Mouse (Mus musculus): Measurements from ENCODE around the gene Zfp784. TPM values are rescaled to one million over a fixed set of nuclear protein-coding genes. Genes with fewer than 3 reads are reported as not detected.
A peak's percentile ranks its signal among the peaks of the same experiment; 100 is the strongest.
"Not testable (repeated sequence)": the region's sequence is repeated elsewhere in the genome, so short reads cannot be mapped to it uniquely, and the experiment has no call there.

The Zfp784 gene
- polyA plus RNA-seq, 1 experiment, result 6.8 TPM

GRCm38 (mm10) chr7:5021197-5021596 lies 17.0 kb downstream of the Zfp784 start:
- Histone ChIP-seq H3K4me1 (ENCODE audit: control insufficient read depth, insufficient read depth, low read length) (peaks cover 7% of the 10 kb centered on the region; the same call in 1 of the 2 replicates), H3K36me3 (ENCODE audit: control insufficient read depth, insufficient read depth, low read length) (no peaks in the 10 kb centered on the region), H3K27me3 (replicated peaks; ENCODE audit: control insufficient read depth, insufficient read depth, low read length) (no peaks in the 10 kb centered on the region), H3K27ac (ENCODE audit: insufficient read depth, low read depth, low read length) (no peak overlapping the region), H3K4me3 (ENCODE audit: insufficient read depth, low read depth, low read length) (peak overlapping the region; percentile 63; the same call in 1 of the 2 replicates)
- DNase-seq, result no peak
- TF ChIP-seq CTCF (conservative IDR thresholded peaks at IDR 0.05; ENCODE audit: insufficient read depth, insufficient read length, low read depth, low read length) (no peak), POLR2A (IDR thresholded peaks at IDR 0.05; ENCODE audit: low read depth, low read length) (no peak)
- 42% methylated on average over 5 of the region's 5 CpGs for WGBS

- H3K36me3 ChIP-seq (ENCODE audit: control insufficient read depth, insufficient read depth, low read length), result no peaks in the 10 kb centered on the region
- WGBS, result under 1% methylated on average over 12 of the region's 15 CpGs
- DNase-seq, result no peak
- H3K4me3 ChIP-seq (ENCODE audit: insufficient read depth, low read depth, low read length), result peak overlapping the region; percentile 63
- TF ChIP-seq POLR2A (IDR thresholded peaks at IDR 0.05; ENCODE audit: low read depth, low read length) (no peak), CTCF (conservative IDR thresholded peaks at IDR 0.05; ENCODE audit: insufficient read depth, insufficient read length, low read depth, low read length) (no peak)
- peaks cover 9% of the 10 kb centered on the region; the same call in 1 of the 2 replicates for H3K4me1 ChIP-seq (ENCODE audit: control insufficient read depth, insufficient read depth, low read length)
- H3K27me3 ChIP-seq (replicated peaks; ENCODE audit: control insufficient read depth, insufficient read depth, low read length), result no peaks in the 10 kb centered on the region
- H3K27ac ChIP-seq (ENCODE audit: insufficient read depth, low read depth, low read length), result peak overlapping the region; percentile 72
These were observed 17.6 kb downstream of the Zfp784 start for GRCm38 (mm10) chr7:5020685-5021084.

- H3K27ac ChIP-seq (ENCODE audit: insufficient read depth, low read depth, low read length), result peak within 1 kb of the TSS; percentile 93
- peak; percentile 100 for DNase-seq
- no peaks in the 10 kb centered on the region for H3K27me3 ChIP-seq (replicated peaks; ENCODE audit: control insufficient read depth, insufficient read depth, low read length)
- under 1% methylated on average over 49 of the region's 49 CpGs for WGBS
- peak within 1 kb of the TSS; percentile 63 for H3K4me3 ChIP-seq (ENCODE audit: insufficient read depth, low read depth, low read length)
- peak; percentile 83 for TF ChIP-seq POLR2A (IDR thresholded peaks at IDR 0.05; ENCODE audit: low read depth, low read length)
- TF ChIP-seq CTCF (conservative IDR thresholded peaks at IDR 0.05; ENCODE audit: insufficient read depth, insufficient read length, low read depth, low read length), result no peak
- peaks cover 9% of the 10 kb centered on the region; the same call in 1 of the 2 replicates for H3K4me1 ChIP-seq (ENCODE audit: control insufficient read depth, insufficient read depth, low read length)
- H3K36me3 ChIP-seq (ENCODE audit: control insufficient read depth, insufficient read depth, low read length), result no peaks in the 10 kb centered on the region
These were observed 18.1 kb downstream of the Zfp784 start, which contains the start of the genes Zfp865 and Ccdc106 for GRCm38 (mm10) chr7:5020000-5020681. Gene Zfp865 (plus strand): TSS chr7:5020376. Gene Ccdc106 (plus strand): TSS chr7:5020553.

GRCm38 (mm10) chr7:5019576-5019975 lies 18.7 kb downstream of the Zfp784 start:
- DNase-seq; H3K27me3 ChIP-seq (replicated peaks; ENCODE audit: control insufficient read depth, insufficient read depth, low read length); H3K36me3 ChIP-seq (ENCODE audit: control insufficient read depth, insufficient read depth, low read length); H3K4me1 ChIP-seq (ENCODE audit: control insufficient read depth, insufficient read depth, low read length): not testable (repeated sequence)
- peak overlapping the region; percentile 34; the same call in 1 of the 2 replicates for H3K27ac ChIP-seq (ENCODE audit: insufficient read depth, low read depth, low read length)
- H3K4me3 ChIP-seq (ENCODE audit: insufficient read depth, low read depth, low read length), result peak overlapping the region; percentile 17
- WGBS, result 15% methylated on average over 8 of the region's 8 CpGs

- H3K4me1 ChIP-seq (ENCODE audit: control insufficient read depth, insufficient read depth, low read length), result peaks cover 9% of the 10 kb centered on the region; the same call in 1 of the 2 replicates
- no peak overlapping the region for H3K4me3 ChIP-seq (ENCODE audit: insufficient read depth, low read depth, low read length)
- TF ChIP-seq CTCF (conservative IDR thresholded peaks at IDR 0.05; ENCODE audit: insufficient read depth, insufficient read length, low read depth, low read length) (no peak), POLR2A (IDR thresholded peaks at IDR 0.05; ENCODE audit: low read depth, low read length) (no peak)
- no peak overlapping the region for H3K27ac ChIP-seq (ENCODE audit: insufficient read depth, low read depth, low read length)
- no peaks in the 10 kb centered on the region for H3K27me3 ChIP-seq (replicated peaks; ENCODE audit: control insufficient read depth, insufficient read depth, low read length)
- no peak for DNase-seq
- 97% methylated on average over 21 of the region's 21 CpGs for WGBS
- H3K36me3 ChIP-seq (ENCODE audit: control insufficient read depth, insufficient read depth, low read length), result no peaks in the 10 kb centered on the region
These were observed 20.3 kb downstream of the Zfp784 start for GRCm38 (mm10) chr7:5017931-5018330.

GRCm38 (mm10) chr7:5017352-5017751 lies 20.9 kb downstream of the Zfp784 start:
- Histone ChIP-seq H3K4me1 (ENCODE audit: control insufficient read depth, insufficient read depth, low read length) (peaks cover 9% of the 10 kb centered on the region; the same call in 1 of the 2 replicates), H3K36me3 (ENCODE audit: control insufficient read depth, insufficient read depth, low read length) (no peaks in the 10 kb centered on the region), H3K27me3 (replicated peaks; ENCODE audit: control insufficient read depth, insufficient read depth, low read length) (no peaks in the 10 kb centered on the region), H3K4me3 (ENCODE audit: insufficient read depth, low read depth, low read length) (no peak overlapping the region), H3K27ac (ENCODE audit: insufficient read depth, low read depth, low read length) (no peak overlapping the region)
- no peak for TF ChIP-seq POLR2A (IDR thresholded peaks at IDR 0.05; ENCODE audit: low read depth, low read length)
- TF ChIP-seq CTCF (conservative IDR thresholded peaks at IDR 0.05; ENCODE audit: insufficient read depth, insufficient read length, low read depth, low read length), result no peak
- no peak for DNase-seq
- WGBS, result 94% methylated on average over 16 of the region's 16 CpGs

- TF ChIP-seq CTCF (conservative IDR thresholded peaks at IDR 0.05; ENCODE audit: insufficient read depth, insufficient read length, low read depth, low read length) (no peak), POLR2A (IDR thresholded peaks at IDR 0.05; ENCODE audit: low read depth, low read length) (no peak)
- H3K36me3 ChIP-seq (ENCODE audit: control insufficient read depth, insufficient read depth, low read length), result no peaks in the 10 kb centered on the region
These were observed 21.3 kb downstream of the Zfp784 start for GRCm38 (mm10) chr7:5016920-5017319.

More at GRCm38 (mm10) chr7:5016920-5017319, 21.3 kb downstream of the Zfp784 start:
- DNase-seq, result no peak
- H3K4me1 ChIP-seq (ENCODE audit: control insufficient read depth, insufficient read depth, low read length), result peaks cover 9% of the 10 kb centered on the region; the same call in 1 of the 2 replicates
- 99% methylated on average over 2 of the region's 2 CpGs for WGBS
- no peak overlapping the region for H3K4me3 ChIP-seq (ENCODE audit: insufficient read depth, low read depth, low read length)
- H3K27me3 ChIP-seq (replicated peaks; ENCODE audit: control insufficient read depth, insufficient read depth, low read length), result no peaks in the 10 kb centered on the region
- no peak overlapping the region for H3K27ac ChIP-seq (ENCODE audit: insufficient read depth, low read depth, low read length)
